Mouse (Mus musculus) liver, embryonic 14.5 days (tissue): Measurements from ENCODE around the gene Gjd2. TPM values are rescaled to one million over a fixed set of nuclear protein-coding genes. Genes with fewer than 3 reads are reported as not detected.

Experiments
- ATAC-seq: fragments of 200-750 bp; cut with Nextera tagmentation; 2 replicates; pipeline ENCODE4 v1.8.0; 2017; ENCODE audit warnings: moderate number of reproducible peaks, mild to moderate bottlenecking, moderate library complexity; ENCODE audit not compliant: insufficient read depth
- DNase-seq, 3 experiments: peaks; one replicate each; pipeline ENCODE4 v3.0.0-alpha.2; 2012 to 2013; ENCODE audit warnings: low read depth in 3 of 3, low spot score in 3 of 3
- H3K27ac ChIP-seq: fragments of 300-500 bp; sonication (generic); 2 replicates; pipeline ENCODE4 v1.5.1; 2014; ENCODE audit warnings: moderate library complexity, mild to moderate bottlenecking, control low read depth, inconsistent platforms
- H3K27me3 ChIP-seq: fragments of 300-500 bp; sonication (generic); 2 replicates; pipeline ENCODE4 v1.6.1; 2014; ENCODE audit warnings: mild to moderate bottlenecking, low read length, moderate library complexity; ENCODE audit not compliant: control insufficient read depth, insufficient read depth
- H3K36me3 ChIP-seq: fragments of 300-500 bp; sonication (generic); replicated peaks from 2 replicates; pipeline ENCODE4 v1.6.1; 2014; ENCODE audit warnings: low read depth; ENCODE audit not compliant: control insufficient read depth, insufficient read depth
- H3K4me1 ChIP-seq, 2 experiments: fragments of 200-500 bp in 1 of 2; fragments of 300-500 bp in 1 of 2; sonication (generic) in 1 of 2; replicated peaks; 2 replicates each; pipeline ENCODE4 v1.6.1; 2012 to 2014; ENCODE audit warnings: antibody characterized with exemption in 1 of 2, inconsistent platforms in 1 of 2, low read length in 1 of 2; ENCODE audit not compliant: control insufficient read depth in 2 of 2, insufficient read depth in 2 of 2
- H3K4me2 ChIP-seq: fragments of 300-500 bp; sonication (generic); 2 replicates; pipeline ENCODE4 v1.6.1; 2014; ENCODE audit warnings: low read depth, mild to moderate bottlenecking, control low read depth, moderate library complexity
- H3K4me3 ChIP-seq, 2 experiments: fragments of 200-500 bp in 1 of 2; fragments of 300-500 bp in 1 of 2; sonication (generic) in 1 of 2; 2 replicates each; pipeline ENCODE4 v1.5.1; 2012 to 2014; ENCODE audit warnings: low read depth in 2 of 2, low read length in 2 of 2, mild to moderate bottlenecking in 2 of 2, control low read depth in 1 of 2, inconsistent platforms in 1 of 2, moderate library complexity in 1 of 2; ENCODE audit not compliant: insufficient read depth in 1 of 2
- H3K9ac ChIP-seq: fragments of 300-500 bp; sonication (generic); replicated peaks from 2 replicates; pipeline ENCODE4 v1.6.1; 2014; ENCODE audit warnings: mild to moderate bottlenecking, control low read depth, moderate library complexity
- H3K9me3 ChIP-seq: fragments of 300-500 bp; sonication (generic); 2 replicates; pipeline ENCODE4 v1.6.1; 2016; ENCODE audit warnings: low read length, mixed read lengths; ENCODE audit not compliant: control insufficient read depth
- CTCF ChIP-seq: IDR thresholded peaks from 2 replicates; pipeline ENCODE4 v1.5.1; 2016; ENCODE audit warnings: antibody characterized with exemption, low read depth, control low read depth
- EP300 ChIP-seq: IDR thresholded peaks from 2 replicates; pipeline ENCODE4 v1.6.1; 2016; ENCODE audit warnings: antibody characterized with exemption, low read depth
- WGBS: fragments of 180-500 bp; shearing (Covaris S2); extraction: QIAGEN DNeasy Blood & Tissue Kit; methylation state at CpG from one replicate; pipeline ENCODE4 v1.1.7; 2014; ENCODE audit not compliant: insufficient replicate concordance; 5-methylcytosine and 5-hydroxymethylcytosine counted together
- polyA plus RNA-seq, 2 experiments: library from polyadenylated mRNA; depleted of rRNA in 1 of 2; stranded (reverse) in 1 of 2; unstranded in 1 of 2; fragments of >200 nt; fragmentation: Nextera tagmentation in 1 of 2; extraction: Ambion mirVana in 1 of 2; gene quantifications; 2 replicates each; pipeline versions ENCODE4 v1.2.1 to v1.2.3; 2012 to 2014

Gene Gjd2
- polyA plus RNA-seq, 2 experiments = not detected

DNA sequence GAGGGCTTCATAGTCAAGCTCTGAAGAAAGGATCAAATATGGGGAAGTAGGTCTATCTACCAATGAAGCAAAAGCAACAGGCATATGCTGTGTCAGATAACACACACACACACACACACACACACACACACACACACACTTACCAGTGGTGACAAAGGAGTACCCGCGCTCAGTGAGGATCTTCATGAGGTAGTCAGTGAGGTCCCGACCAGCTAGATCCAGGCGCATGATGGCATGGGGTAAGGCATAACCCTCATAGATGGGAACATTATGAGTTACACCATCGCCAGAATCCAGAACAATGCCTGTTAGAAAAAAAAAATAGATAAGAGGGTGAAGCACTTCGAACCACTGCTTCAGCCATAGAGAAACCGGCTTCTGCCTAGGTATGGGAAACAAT, 36.0 kb upstream of the Gjd2 start:
- 67% methylated on average over 7 of the region's 7 CpGs for WGBS
- no peak for ATAC-seq
- Histone ChIP-seq H3K36me3 (no peaks in the 10 kb centered on the region), H3K4me1 (no peaks in the 10 kb centered on the region), H3K27me3 (no peaks in the 10 kb centered on the region), H3K27ac (no peak overlapping the region), H3K9me3 (no peaks in the 10 kb centered on the region), H3K4me2 (no peak overlapping the region), H3K4me3 (no peak overlapping the region), H3K9ac (no peak overlapping the region)
- no peak for DNase-seq
- no peak for TF ChIP-seq EP300
- TF ChIP-seq CTCF = no peak

DNA sequence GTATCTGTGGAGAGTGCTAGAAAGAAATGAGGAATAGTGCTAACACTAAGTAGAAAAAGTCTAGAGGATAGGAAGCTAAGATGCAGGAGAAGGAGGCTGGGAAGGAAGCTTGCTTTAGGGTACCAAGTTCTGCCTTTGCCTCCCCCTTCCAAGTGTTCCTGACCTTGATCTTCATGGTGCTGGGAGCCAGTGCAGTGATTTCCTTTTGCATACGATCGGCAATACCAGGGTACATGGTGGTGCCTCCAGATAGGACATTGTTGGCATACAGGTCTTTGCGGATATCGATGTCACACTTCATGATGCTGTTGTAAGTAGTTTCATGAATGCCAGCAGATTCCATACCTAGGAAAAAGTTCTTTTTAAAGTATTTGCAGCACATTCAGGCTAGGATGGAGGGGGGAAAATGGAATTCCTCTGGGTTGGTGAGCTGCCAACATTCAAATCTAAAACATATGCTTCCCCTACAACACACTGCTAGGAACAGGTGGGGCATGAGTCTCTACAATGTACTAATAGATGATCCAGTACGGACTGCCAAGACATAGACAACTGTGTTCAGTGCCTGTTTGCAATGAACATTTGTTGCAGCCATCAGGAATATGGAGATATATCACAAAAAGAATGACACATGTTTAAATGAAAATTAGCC, 34.7 kb upstream of the Gjd2 start:
- H3K27ac ChIP-seq = no peak overlapping the region
- no peak for ATAC-seq
- no peaks in the 10 kb centered on the region for H3K36me3 ChIP-seq
- no peak for TF ChIP-seq CTCF
- TF ChIP-seq EP300 = no peak
- no peak overlapping the region for H3K9ac ChIP-seq
- no peak for DNase-seq
- H3K4me1 ChIP-seq = no peaks in the 10 kb centered on the region
- WGBS = 60% methylated on average over 5 of the region's 5 CpGs
- no peaks in the 10 kb centered on the region for H3K9me3 ChIP-seq
- H3K4me2 ChIP-seq = no peak overlapping the region
- H3K4me3 ChIP-seq = no peak overlapping the region
- H3K27me3 ChIP-seq = no peaks in the 10 kb centered on the region

DNA sequence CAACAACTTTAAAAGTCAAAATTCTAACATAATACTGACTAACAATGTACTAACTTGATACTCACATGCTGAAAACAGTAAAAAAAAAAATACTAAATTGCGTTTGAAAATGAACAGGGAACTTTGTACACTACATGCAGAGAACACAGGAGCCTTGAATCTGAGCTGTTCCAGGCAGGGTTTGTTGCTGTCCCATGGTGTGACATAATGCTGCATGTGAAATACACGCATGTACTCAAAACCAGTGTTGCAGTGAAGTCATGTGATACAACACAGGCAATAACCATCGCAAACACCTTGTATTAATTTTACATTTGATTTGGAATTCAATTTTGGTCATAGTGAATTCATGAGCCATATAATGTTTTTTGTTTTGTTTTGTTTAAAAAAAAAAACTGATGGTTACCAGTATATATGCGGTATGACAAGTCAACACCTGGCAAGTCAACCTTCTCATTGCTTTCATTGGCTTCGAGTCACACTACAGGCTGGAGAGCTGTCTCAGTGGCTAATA, 32.8 kb upstream of the Gjd2 start:
- Histone ChIP-seq H3K4me1 (no peaks in the 10 kb centered on the region), H3K4me3 (no peak overlapping the region), H3K27me3 (no peaks in the 10 kb centered on the region), H3K9ac (no peak overlapping the region), H3K4me2 (no peak overlapping the region), H3K36me3 (no peaks in the 10 kb centered on the region), H3K9me3 (no peaks in the 10 kb centered on the region), H3K27ac (no peak overlapping the region)
- TF ChIP-seq EP300 = no peak
- DNase-seq (no peak), ATAC-seq (no peak)
- 68% methylated on average over 5 of the region's 5 CpGs for WGBS

DNA sequence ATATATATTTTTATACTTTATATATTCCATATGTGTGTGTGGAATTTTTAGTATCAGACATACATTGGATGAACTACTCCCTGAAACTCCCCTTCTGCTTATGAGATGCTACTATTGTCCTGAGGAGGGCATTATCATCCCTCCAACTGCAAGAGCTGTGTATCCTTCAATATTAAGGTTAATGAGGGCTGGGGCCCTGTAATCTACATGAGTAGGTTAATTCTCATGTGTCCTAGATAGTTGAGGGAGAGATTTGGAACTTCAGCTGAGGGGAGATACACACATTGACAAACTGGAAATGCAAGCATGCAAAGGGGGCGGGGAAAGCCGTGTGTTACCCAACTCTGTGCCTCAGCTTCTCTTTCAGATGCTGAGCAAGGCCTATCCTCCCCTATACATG, 24.5 kb upstream of the Gjd2 start:
- DNase-seq = no peak
- no peaks in the 10 kb centered on the region for H3K9me3 ChIP-seq
- no peak for TF ChIP-seq EP300
- no peak for TF ChIP-seq CTCF
- no peak overlapping the region for H3K4me2 ChIP-seq
- no peak for ATAC-seq
- H3K27me3 ChIP-seq = no peaks in the 10 kb centered on the region
- H3K36me3 ChIP-seq = no peaks in the 10 kb centered on the region
- no peaks in the 10 kb centered on the region for H3K4me1 ChIP-seq
- no peak overlapping the region for H3K9ac ChIP-seq
- H3K4me3 ChIP-seq = no peak overlapping the region
- H3K27ac ChIP-seq = no peak overlapping the region
- WGBS = 50% methylated on average over 2 of the region's 2 CpGs

DNA sequence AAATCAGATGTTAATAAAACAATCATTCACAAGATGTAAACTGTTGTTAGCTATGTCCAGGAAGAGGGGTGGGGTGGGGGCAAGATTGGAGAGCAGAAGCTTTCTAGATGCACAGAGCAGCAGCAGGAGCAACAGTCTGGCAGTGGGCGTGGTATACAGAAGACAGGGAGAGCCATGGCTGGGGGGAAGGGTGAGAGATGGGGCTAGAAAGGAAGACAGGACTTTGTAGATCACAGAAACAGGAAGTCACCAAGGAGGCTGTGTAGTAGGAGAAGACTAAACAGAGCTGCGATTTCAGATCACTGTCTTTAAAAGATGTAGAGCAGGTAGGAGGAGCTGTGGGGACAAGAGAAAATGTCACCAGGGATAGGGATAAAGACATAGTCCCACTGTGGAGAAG, 18.8 kb upstream of the Gjd2 start:
- H3K4me2 ChIP-seq = no peak overlapping the region
- ATAC-seq (no peak), DNase-seq (no peak)
- H3K4me3 ChIP-seq = no peak overlapping the region
- H3K27me3 ChIP-seq = no peaks in the 10 kb centered on the region
- H3K9ac ChIP-seq = no peak overlapping the region
- H3K4me1 ChIP-seq = no peaks in the 10 kb centered on the region
- H3K27ac ChIP-seq = no peak overlapping the region
- H3K9me3 ChIP-seq = no peaks in the 10 kb centered on the region
- no peaks in the 10 kb centered on the region for H3K36me3 ChIP-seq
- 6% methylated on average over 2 of the region's 2 CpGs for WGBS
- TF ChIP-seq CTCF = no peak
- no peak for TF ChIP-seq EP300
